Mouse (Mus musculus) olfactory bulb, adult 2 months (tissue): ENCODE results near the gene Gm49711.

Experiments
- CTCF ChIP-seq: fragments of 200-500 bp; IDR thresholded peaks from 2 replicates; pipeline ENCODE4 v1.5.1; 2012; ENCODE audit warnings: low read depth, mild to moderate bottlenecking, low read length, moderate library complexity; ENCODE audit not compliant: insufficient read depth
- POLR2A ChIP-seq: fragments of 200-500 bp; IDR thresholded peaks from 2 replicates; pipeline ENCODE4 v1.6.1; 2012; ENCODE audit warnings: mild to moderate bottlenecking, low read depth, low read length, moderate library complexity; ENCODE audit not compliant: insufficient read depth

GRCm38 (mm10) chr16:92070338-92070737 lies 12.2 kb downstream of the Gm49711 start:
- TF ChIP-seq CTCF (no peak), POLR2A (no peak)
